Mouse (Mus musculus): ENCODE data around the gene B230118H07Rik.

Gene B230118H07Rik

GRCm38 (mm10) chr2:101649114-101649671, at the start of gene B230118H07Rik, which contains the start of gene Rag1:
Gene B230118H07Rik, minus strand, starts transcription at chr2:101649532.
Gene Rag1, minus strand, starts transcription at chr2:101649501.
- DNase-seq (ENCODE audit: low spot score in 2 of 2), result peak in 1 of 2 experiments; percentile 4

- no peak for DNase-seq (ENCODE audit: low spot score in 2 of 2)
These were observed 46.3 kb upstream of the B230118H07Rik start for GRCm38 (mm10) chr2:101695584-101695983.

GRCm38 (mm10) chr2:101693577-101694215, 44.4 kb upstream of the B230118H07Rik start:
- peak; percentile 30 to 58 for DNase-seq (ENCODE audit: low spot score in 2 of 2)

- DNase-seq (ENCODE audit: low spot score in 2 of 2), result no peak
These were observed 43.7 kb upstream of the B230118H07Rik start for GRCm38 (mm10) chr2:101693043-101693442.

GRCm38 (mm10) chr2:101690252-101690827, 41.0 kb upstream of the B230118H07Rik start:
- DNase-seq (ENCODE audit: low spot score in 2 of 2), result no peak

- DNase-seq (ENCODE audit: low spot score in 2 of 2), result no peak
These were observed 38.7 kb upstream of the B230118H07Rik start for GRCm38 (mm10) chr2:101688011-101688410.

- no peak for DNase-seq (ENCODE audit: low spot score in 2 of 2)
These were observed 35.1 kb upstream of the B230118H07Rik start for GRCm38 (mm10) chr2:101684421-101684820.

- DNase-seq (ENCODE audit: low spot score in 2 of 2), result no peak
These were observed 29.9 kb upstream of the B230118H07Rik start for GRCm38 (mm10) chr2:101679164-101679784.

- DNase-seq (ENCODE audit: low spot score in 2 of 2), result peak; percentile 83
These were observed 29.1 kb upstream of the B230118H07Rik start, which contains the start of gene Traf6 for GRCm38 (mm10) chr2:101678236-101679021. Gene Traf6, plus strand, starts transcription at chr2:101678429.

- DNase-seq (ENCODE audit: low spot score in 2 of 2), result no peak
These were observed 24.2 kb upstream of the B230118H07Rik start for GRCm38 (mm10) chr2:101673547-101673946.

- no peak for DNase-seq (ENCODE audit: low spot score in 2 of 2)
These were observed 19.4 kb upstream of the B230118H07Rik start for GRCm38 (mm10) chr2:101668751-101669150.

- DNase-seq (ENCODE audit: low spot score in 2 of 2), result no peak
These were observed 16.4 kb upstream of the B230118H07Rik start for GRCm38 (mm10) chr2:101665703-101666092.

- peak; percentile 75 to 81 for DNase-seq (ENCODE audit: low spot score in 2 of 2)
These were observed 15.8 kb upstream of the B230118H07Rik start for GRCm38 (mm10) chr2:101665058-101665702.

- no peak for DNase-seq (ENCODE audit: low spot score in 2 of 2)
These were observed 11.2 kb upstream of the B230118H07Rik start for GRCm38 (mm10) chr2:101660536-101660935.

GRCm38 (mm10) chr2:101652921-101653597, 3.7 kb upstream of the B230118H07Rik start:
- DNase-seq (ENCODE audit: low spot score in 2 of 2), result peak; percentile 86 to 89

GRCm38 (mm10) chr2:101652204-101652920, 3.0 kb upstream of the B230118H07Rik start:
- DNase-seq (ENCODE audit: low spot score in 2 of 2), result peak; percentile 9 to 20

GRCm38 (mm10) chr2:101650446-101650845, 1.1 kb upstream of the B230118H07Rik start:
- no peak for DNase-seq (ENCODE audit: low spot score in 2 of 2)

- no peak for DNase-seq (ENCODE audit: low spot score in 2 of 2)
These were observed 971 bp downstream of the B230118H07Rik start for GRCm38 (mm10) chr2:101648361-101648760.

GRCm38 (mm10) chr2:101645841-101646240, 3.5 kb downstream of the B230118H07Rik start:
- no peak for DNase-seq (ENCODE audit: low spot score in 2 of 2)

GRCm38 (mm10) chr2:101639840-101640350, 9.4 kb downstream of the B230118H07Rik start:
- no peak for DNase-seq (ENCODE audit: low spot score in 2 of 2)

Data from right cerebral cortex, adult 2 months (tissue).